Mouse (Mus musculus): ENCODE results near the gene Fem1a.

GRCm38 (mm10) chr17:56251136-56251829 is 5.3 kb upstream of the Fem1a start:
- TF ChIP-seq GABPA (IDR thresholded peaks at IDR 0.05; ENCODE audit: insufficient replicate concordance, low read depth, low read length) = no peak
- no peak for TF ChIP-seq EP300 (IDR thresholded peaks at IDR 0.05; ENCODE audit: low read length)
- no peak for TF ChIP-seq E2F4 (IDR thresholded peaks at IDR 0.05; ENCODE audit: insufficient replicate concordance, low read depth, low read length)
- TF ChIP-seq CTCF (conservative IDR thresholded peaks at IDR 0.05 in 1 of 2, IDR thresholded peaks at IDR 0.05 in 1 of 2; ENCODE audit: low read depth in 2 of 2, low read length in 2 of 2) = peak; percentile 78 to 86
- TF ChIP-seq RCOR1 (conservative IDR thresholded peaks at IDR 0.05; ENCODE audit: low read depth, low read length) = no peak
- TF ChIP-seq KAT2A (IDR thresholded peaks at IDR 0.05; ENCODE audit: insufficient replicate concordance, low read length) = no peak
- TF ChIP-seq CHD2 (IDR thresholded peaks at IDR 0.05; ENCODE audit: low read length) = no peak
- no peak for TF ChIP-seq NRF1 (IDR thresholded peaks at IDR 0.05; ENCODE audit: low read depth, low read length)
- no peak for TF ChIP-seq ZMIZ1 (IDR thresholded peaks at IDR 0.05; ENCODE audit: low read depth, low read length)
- TF ChIP-seq POLR2A (IDR thresholded peaks at IDR 0.05; ENCODE audit: low read depth, low read length) = no peak
- TF ChIP-seq MAX (IDR thresholded peaks at IDR 0.05; ENCODE audit: low read length) = no peak
- no peak for TF ChIP-seq PAX5 (IDR thresholded peaks at IDR 0.05; ENCODE audit: low read length)
